Mouse (Mus musculus) lung, postnatal 0 days (tissue): Measurements from ENCODE around the gene Kcnd3. TPM values are rescaled to one million over a fixed set of nuclear protein-coding genes. Genes with fewer than 3 reads are reported as not detected.
A peak's percentile ranks its signal among the peaks of the same experiment; 100 is the strongest.

Source experiments
- ATAC-seq: fragments of 200-750 bp; cut with Nextera tagmentation; 2 replicates; pipeline ENCODE4 v1.8.0; 2017; ENCODE audit warnings: moderate library complexity
- DNase-seq: peaks from one replicate; pipeline ENCODE4 v3.0.0-alpha.2; 2016; ENCODE audit warnings: low spot score
- H3K27ac ChIP-seq: fragments of 300-500 bp; sonication (generic); 2 replicates; pipeline ENCODE4 v1.5.1; 2014; ENCODE audit warnings: antibody characterized with exemption, mild to moderate bottlenecking, low read length, mixed read lengths
- H3K27me3 ChIP-seq: fragments of 300-500 bp; sonication (generic); replicated peaks from 2 replicates; pipeline ENCODE4 v1.6.1; 2014; ENCODE audit warnings: low read length, mixed read lengths; ENCODE audit not compliant: insufficient read depth
- H3K36me3 ChIP-seq: fragments of 300-500 bp; sonication (generic); 2 replicates; pipeline ENCODE4 v1.6.1; 2014; ENCODE audit warnings: low read length, mixed read lengths; ENCODE audit not compliant: insufficient read depth
- H3K4me1 ChIP-seq: fragments of 300-500 bp; sonication (generic); 2 replicates; pipeline ENCODE4 v1.6.1; 2014; ENCODE audit warnings: antibody characterized with exemption, low read depth, low read length, mixed read lengths; ENCODE audit not compliant: insufficient read depth
- H3K4me2 ChIP-seq: fragments of 300-500 bp; sonication (generic); replicated peaks from 2 replicates; pipeline ENCODE4 v1.6.1; 2014; ENCODE audit warnings: low read depth, mild to moderate bottlenecking, low read length, moderate library complexity, mixed read lengths
- H3K4me3 ChIP-seq: fragments of 300-500 bp; sonication (generic); 2 replicates; pipeline ENCODE4 v1.5.1; 2014; ENCODE audit warnings: low read depth, low read length
- H3K9ac ChIP-seq: fragments of 300-500 bp; sonication (generic); replicated peaks from 2 replicates; pipeline ENCODE4 v1.6.1; 2014; ENCODE audit warnings: low read depth, mild to moderate bottlenecking
- H3K9me3 ChIP-seq: fragments of 300-500 bp; sonication (generic); 2 replicates; pipeline ENCODE4 v1.6.1; 2016; ENCODE audit warnings: low read length, mixed read lengths
- CTCF ChIP-seq: IDR thresholded peaks from 2 replicates; pipeline ENCODE4 v1.5.1; 2016; ENCODE audit warnings: antibody characterized with exemption, mild to moderate bottlenecking
- EP300 ChIP-seq: IDR thresholded peaks from 2 replicates; pipeline ENCODE4 v1.6.1; 2016; ENCODE audit warnings: antibody characterized with exemption, mild to moderate bottlenecking, control low read depth
- WGBS: fragments of 180-500 bp; shearing (Covaris S2); extraction: QIAGEN DNeasy Blood & Tissue Kit; methylation state at CpG from one replicate; pipeline ENCODE4 v1.1.7; 2014; 5-methylcytosine and 5-hydroxymethylcytosine counted together
- polyA plus RNA-seq: library from polyadenylated mRNA; unstranded; fragments of >200 nt; fragmentation: Nextera tagmentation; extraction: Ambion mirVana; gene quantifications from 2 replicates; pipeline ENCODE4 v1.2.1, GENCODE M21; 2015

Kcnd3 gene
- polyA plus RNA-seq, 1 experiment from 2014 or later, result 0.13 TPM

DNA sequence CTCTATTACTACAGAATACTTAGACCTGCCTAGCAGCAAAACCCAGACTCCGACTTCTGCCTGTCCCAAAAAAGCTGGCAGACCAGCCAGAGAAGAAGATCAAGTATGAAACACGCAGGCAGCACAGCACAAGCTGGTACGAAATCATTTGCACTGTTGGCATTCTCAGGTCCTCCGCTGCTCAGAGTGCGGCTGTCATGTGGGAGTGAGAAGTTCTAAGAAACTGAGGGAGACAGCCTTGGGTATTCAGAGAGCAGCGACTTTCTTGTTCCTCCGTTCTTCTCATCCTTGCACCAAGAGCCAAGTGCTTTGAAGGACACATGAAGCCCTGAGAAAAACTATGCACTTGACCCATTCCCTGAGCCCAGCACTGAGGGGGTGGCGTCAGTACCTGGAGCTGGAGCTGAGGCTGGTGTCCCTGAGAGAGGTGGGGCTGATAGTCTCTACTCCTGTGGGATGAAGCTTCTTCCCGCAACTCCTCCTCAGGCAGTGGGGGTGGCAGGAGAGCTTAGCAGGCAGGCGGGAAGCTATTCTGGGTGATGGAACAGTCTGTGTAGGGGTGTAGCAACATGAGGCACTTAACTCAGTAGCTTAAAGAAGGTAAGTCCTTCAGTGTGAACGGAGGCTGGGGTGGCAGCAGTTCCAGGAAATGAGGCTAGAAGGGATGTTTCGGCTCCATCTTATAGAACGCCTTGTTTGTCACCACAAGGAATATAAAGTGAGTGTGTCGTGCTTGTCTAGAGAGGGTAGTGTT is 241.4 kb downstream of the Kcnd3 start:
- 59% methylated on average over 14 of the region's 14 CpGs for WGBS
- H3K9ac ChIP-seq, result no peak overlapping the region
- DNase-seq, result no peak

GRCm38 (mm10) chr3:105695476-105696386 is 243.6 kb downstream of the Kcnd3 start:
- H3K9ac ChIP-seq, result no peak overlapping the region
- no peak overlapping the region for H3K27ac ChIP-seq
- no peak for DNase-seq
- no peak overlapping the region for H3K4me3 ChIP-seq
- H3K4me1 ChIP-seq, result no peaks in the 10 kb centered on the region
- no peaks in the 10 kb centered on the region for H3K9me3 ChIP-seq
- TF ChIP-seq CTCF (no peak), EP300 (no peak)
- 0 out of 2 replicates have a peak, but pooled peaks cover 5% of the 10 kb centered on the region for H3K27me3 ChIP-seq
- H3K4me2 ChIP-seq, result no peak overlapping the region
- H3K36me3 ChIP-seq, result no peaks in the 10 kb centered on the region
- ATAC-seq, result no peak
- WGBS, result 41% methylated on average over 19 of the region's 20 CpGs

More for the DNA sequence above, 241.4 kb downstream of the Kcnd3 start:
- H3K4me1 ChIP-seq, result no peaks in the 10 kb centered on the region
- TF ChIP-seq CTCF, result no peak
- no peak for TF ChIP-seq EP300
- no peak overlapping the region for H3K27ac ChIP-seq
- H3K9me3 ChIP-seq, result no peaks in the 10 kb centered on the region
- no peak overlapping the region for H3K4me3 ChIP-seq
- H3K4me2 ChIP-seq, result no peak overlapping the region
- peak; percentile 35; the same call in 1 of the 2 replicates for ATAC-seq
- no peaks in the 10 kb centered on the region for H3K36me3 ChIP-seq
- 0 out of 2 replicates have a peak, but pooled peaks cover 5% of the 10 kb centered on the region for H3K27me3 ChIP-seq

- no peak overlapping the region for H3K27ac ChIP-seq
- peaks cover 4% of the 10 kb centered on the region; the same call in 1 of the 2 replicates for H3K4me1 ChIP-seq
- ATAC-seq, result no peak
- 64% methylated on average over 17 of the region's 17 CpGs for WGBS
- H3K27me3 ChIP-seq, result 0 out of 2 replicates have a peak, but pooled peaks cover 5% of the 10 kb centered on the region
- DNase-seq, result no peak
- TF ChIP-seq EP300 (no peak), CTCF (no peak)
- no peak overlapping the region for H3K4me3 ChIP-seq
- no peaks in the 10 kb centered on the region for H3K9me3 ChIP-seq
- no peak overlapping the region for H3K4me2 ChIP-seq
- H3K36me3 ChIP-seq, result no peaks in the 10 kb centered on the region
- no peak overlapping the region for H3K9ac ChIP-seq
These were observed 244.4 kb downstream of the Kcnd3 start for GRCm38 (mm10) chr3:105696387-105697147.

DNA sequence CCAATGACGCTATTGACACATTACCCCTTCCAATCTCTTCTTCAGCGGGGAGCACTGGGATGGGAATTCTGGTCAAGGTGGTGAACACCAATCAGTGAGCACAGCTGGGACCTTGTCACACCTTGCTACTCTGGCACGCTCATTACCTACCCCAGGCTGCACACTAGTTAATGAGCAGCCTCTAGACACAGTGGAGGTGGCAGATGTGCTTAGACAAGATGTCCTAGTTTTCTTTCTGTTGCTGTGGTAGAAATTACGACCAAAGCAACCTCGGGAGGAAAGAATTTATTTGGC is 245.0 kb downstream of the Kcnd3 start:
- H3K36me3 ChIP-seq, result no peaks in the 10 kb centered on the region
- H3K9ac ChIP-seq, result no peak overlapping the region
- DNase-seq (no peak), ATAC-seq (no peak)
- peaks cover 4% of the 10 kb centered on the region; the same call in 1 of the 2 replicates for H3K4me1 ChIP-seq
- H3K9me3 ChIP-seq, result no peaks in the 10 kb centered on the region
- no peak overlapping the region for H3K4me3 ChIP-seq
- TF ChIP-seq EP300, result no peak
- no peak for TF ChIP-seq CTCF
- no peak overlapping the region for H3K4me2 ChIP-seq
- 0 out of 2 replicates have a peak, but pooled peaks cover 5% of the 10 kb centered on the region for H3K27me3 ChIP-seq
- 70% methylated on average over 5 of the region's 5 CpGs for WGBS
- no peak overlapping the region for H3K27ac ChIP-seq

GRCm38 (mm10) chr3:105698311-105698710 is 246.2 kb downstream of the Kcnd3 start:
- Histone ChIP-seq H3K9me3 (no peaks in the 10 kb centered on the region), H3K4me1 (peaks cover 4% of the 10 kb centered on the region; the same call in 1 of the 2 replicates), H3K4me2 (no peak overlapping the region), H3K27me3 (0 out of 2 replicates have a peak, but pooled peaks cover 5% of the 10 kb centered on the region), H3K9ac (no peak overlapping the region), H3K4me3 (no peak overlapping the region), H3K36me3 (no peaks in the 10 kb centered on the region), H3K27ac (no peak overlapping the region)
- ATAC-seq, result no peak
- WGBS, result 52% methylated on average over 1 of the region's 1 CpGs
- DNase-seq, result no peak
- TF ChIP-seq CTCF, result no peak
- TF ChIP-seq EP300, result no peak
